Mouse (Mus musculus) liver, embryonic 13.5 days (tissue): ENCODE results near the gene Acvrl1. TPM values are rescaled to one million over a fixed set of nuclear protein-coding genes. Genes with fewer than 3 reads are reported as not detected.

ENCODE experiments used
- microRNA-seq: library from miRNA; unstranded; fragments of <30 nt; microRNA quantifications from one replicate; pipeline ENCODE4, GENCODE M21; 2016
- polyA plus RNA-seq: library from polyadenylated mRNA; unstranded; fragments of >200 nt; fragmentation: Nextera tagmentation; extraction: Ambion mirVana; gene quantifications from 2 replicates; pipeline ENCODE4 v1.2.1, GENCODE M21; 2015

Gene Acvrl1
- polyA plus RNA-seq, 1 experiment from 2014 or later: 1.3 TPM

Small RNAs within 50 kb of the gene (microRNA-seq; reads per million reads assigned to microRNA genes)
- gene Mir6962: 2.1 reads per million

Other genes starting within 250 kb of the Acvrl1 start
- gene Gm47841, start 81.1 kb upstream of the Acvrl1 start, polyA plus RNA-seq: not detected in 2 replicates
- 0.13 and 0.17 TPM in 2 replicates for gene Fignl2, start 50.0 kb upstream of the Acvrl1 start, polyA plus RNA-seq
- not detected in 2 replicates for gene Ankrd33, start 12.8 kb upstream of the Acvrl1 start, polyA plus RNA-seq
- 1.0 and 1.6 TPM in 2 replicates for gene Acvr1b, start 45.5 kb downstream of the Acvrl1 start, polyA plus RNA-seq
- 0.29 and 0.44 TPM in 2 replicates for gene Grasp, start 95.7 kb downstream of the Acvrl1 start, polyA plus RNA-seq
- gene Nr4a1, start 125.7 kb downstream of the Acvrl1 start, polyA plus RNA-seq: 0.43 and 0.56 TPM in 2 replicates
- gene Atg101, start 155.8 kb downstream of the Acvrl1 start, polyA plus RNA-seq: 29.6 and 31.7 TPM in 2 replicates
- gene 6030408B16Rik, start 164.7 kb downstream of the Acvrl1 start, polyA plus RNA-seq: 0.13 and 0.22 TPM in 2 replicates
- gene Krt80, start 241.6 kb downstream of the Acvrl1 start, polyA plus RNA-seq: 0.10 TPM in 2 replicates